Mouse (Mus musculus) neural tube, embryonic 13.5 days (tissue): ENCODE measurements around the gene Pex14. TPM values are rescaled to one million over a fixed set of nuclear protein-coding genes. Genes with fewer than 3 reads are reported as not detected.

Experiments used
- ATAC-seq: fragments of 200-750 bp; cut with Nextera tagmentation; 2 replicates; pipeline ENCODE4 v1.8.0; 2017; ENCODE audit warnings: low read depth, mild to moderate bottlenecking, moderate TSS enrichment, moderate library complexity
- H3K27ac ChIP-seq: fragments of 300-500 bp; sonication (generic); replicated peaks from 2 replicates; pipeline ENCODE4 v1.5.1; 2015; ENCODE audit warnings: moderate library complexity, mild to moderate bottlenecking, inconsistent platforms
- H3K27me3 ChIP-seq: fragments of 300-500 bp; sonication (generic); 2 replicates; pipeline ENCODE4 v1.6.1; 2015; ENCODE audit warnings: mild to moderate bottlenecking, inconsistent platforms
- H3K36me3 ChIP-seq: fragments of 300-500 bp; sonication (generic); 2 replicates; pipeline ENCODE4 v1.6.1; 2015; ENCODE audit warnings: mild to moderate bottlenecking, inconsistent platforms
- H3K4me1 ChIP-seq: fragments of 300-500 bp; sonication (generic); replicated peaks from 2 replicates; pipeline ENCODE4 v1.6.1; 2015; ENCODE audit warnings: inconsistent platforms
- H3K4me2 ChIP-seq: fragments of 300-500 bp; sonication (generic); 2 replicates; pipeline ENCODE4 v1.6.1; 2015; ENCODE audit warnings: inconsistent platforms, mild to moderate bottlenecking, moderate library complexity
- H3K4me3 ChIP-seq: fragments of 300-500 bp; sonication (generic); 2 replicates; pipeline ENCODE4 v1.5.1; 2015; ENCODE audit warnings: mild to moderate bottlenecking, inconsistent platforms
- H3K9ac ChIP-seq: fragments of 300-500 bp; sonication (generic); 2 replicates; pipeline ENCODE4 v1.6.1; 2015; ENCODE audit warnings: moderate library complexity, mild to moderate bottlenecking, inconsistent platforms
- H3K9me3 ChIP-seq: fragments of 300-500 bp; sonication (generic); 2 replicates; pipeline ENCODE4 v1.6.1; 2016; ENCODE audit warnings: inconsistent platforms
- WGBS: fragments of 180-500 bp; shearing (Covaris S2); methylation state at CpG from one replicate; pipeline ENCODE4 v1.1.7; 2015; 5-methylcytosine and 5-hydroxymethylcytosine counted together
- polyA plus RNA-seq: library from polyadenylated mRNA; unstranded; fragments of >200 nt; fragmentation: Nextera tagmentation; extraction: Ambion mirVana; gene quantifications from 2 replicates; pipeline ENCODE4 v1.2.1, GENCODE M21; 2015

Pex14 gene
- polyA plus RNA-seq, 1 experiment from 2014 or later: 50.5 TPM

GRCm38 (mm10) chr4:149002441-149003093 is 97.1 kb downstream of the Pex14 start:
- Histone ChIP-seq H3K4me3 (no peak overlapping the region), H3K9me3 (no peaks in the 10 kb centered on the region), H3K4me1 (no peaks in the 10 kb centered on the region), H3K4me2 (no peak overlapping the region), H3K9ac (no peak overlapping the region), H3K27me3 (no peaks in the 10 kb centered on the region), H3K36me3 (peaks cover 6% of the 10 kb centered on the region; the same call in 1 of the 2 replicates), H3K27ac (no peak overlapping the region)
- 94% methylated on average over 11 of the region's 11 CpGs for WGBS
- no peak for ATAC-seq

DNA sequence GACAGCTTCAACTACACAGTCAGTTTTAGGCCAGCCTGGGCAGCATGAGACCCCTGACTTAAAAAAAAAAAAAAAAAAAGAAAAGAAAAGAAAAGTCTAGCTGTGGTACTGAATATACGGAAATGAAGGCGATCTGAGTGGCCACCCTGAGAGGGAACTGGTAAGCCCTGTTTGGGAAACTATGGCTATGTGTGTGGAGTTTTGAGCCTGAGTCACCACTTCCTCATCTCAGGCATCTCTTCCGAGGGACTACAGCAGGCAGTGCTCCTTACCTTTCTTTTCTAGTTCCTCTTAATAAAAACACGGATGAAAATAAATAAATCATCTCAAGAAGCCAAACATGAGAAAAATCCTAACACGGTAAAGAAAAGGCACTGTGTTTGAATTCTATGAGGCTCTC is 98.2 kb downstream of the Pex14 start:
- Histone ChIP-seq H3K27me3 (no peaks in the 10 kb centered on the region), H3K9ac (no peak overlapping the region), H3K4me2 (no peak overlapping the region), H3K9me3 (no peaks in the 10 kb centered on the region), H3K36me3 (peaks cover 6% of the 10 kb centered on the region; the same call in 1 of the 2 replicates), H3K4me1 (no peaks in the 10 kb centered on the region), H3K4me3 (no peak overlapping the region), H3K27ac (no peak overlapping the region)
- 87% methylated on average over 5 of the region's 5 CpGs for whole genome bisulfite sequencing
- no peak for ATAC-seq

- Histone ChIP-seq H3K27me3 (no peaks in the 10 kb centered on the region), H3K9me3 (no peaks in the 10 kb centered on the region), H3K4me2 (no peak overlapping the region), H3K27ac (no peak overlapping the region), H3K4me3 (no peak overlapping the region), H3K36me3 (peaks cover 6% of the 10 kb centered on the region; the same call in 1 of the 2 replicates), H3K9ac (no peak overlapping the region), H3K4me1 (no peaks in the 10 kb centered on the region)
- ATAC-seq: no peak
- 91% methylated on average over 6 of the region's 6 CpGs for WGBS
Measured at GRCm38 (mm10) chr4:149000746-149001145, 98.9 kb downstream of the Pex14 start.

DNA sequence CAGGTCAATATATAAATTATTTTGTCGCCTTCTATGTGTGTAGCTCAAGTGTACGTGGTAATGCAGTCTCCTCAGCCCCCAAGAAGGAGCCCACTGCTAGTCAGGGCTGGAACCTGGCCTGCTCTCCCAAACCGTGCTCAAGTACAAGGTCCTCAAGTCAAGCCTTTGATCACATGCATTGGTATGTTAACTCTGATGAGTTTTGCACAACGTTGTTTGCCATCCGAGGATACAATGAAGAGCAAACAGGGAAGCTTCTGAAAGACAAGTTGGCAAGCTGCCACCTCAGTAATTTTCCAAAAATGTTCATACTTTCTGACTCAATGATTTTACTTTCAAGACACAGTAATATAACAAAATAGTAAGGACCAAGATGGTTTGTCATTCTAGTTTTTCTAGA is 105.7 kb downstream of the Pex14 start:
- Histone ChIP-seq H3K4me1 (peaks cover 19% of the 10 kb centered on the region), H3K4me3 (no peak overlapping the region), H3K36me3 (peaks cover 6% of the 10 kb centered on the region; the same call in 1 of the 2 replicates), H3K9ac (no peak overlapping the region), H3K4me2 (no peak overlapping the region), H3K27ac (no peak overlapping the region), H3K9me3 (no peaks in the 10 kb centered on the region), H3K27me3 (no peaks in the 10 kb centered on the region)
- ATAC-seq: no peak
- 89% methylated on average over 5 of the region's 5 CpGs for WGBS

DNA sequence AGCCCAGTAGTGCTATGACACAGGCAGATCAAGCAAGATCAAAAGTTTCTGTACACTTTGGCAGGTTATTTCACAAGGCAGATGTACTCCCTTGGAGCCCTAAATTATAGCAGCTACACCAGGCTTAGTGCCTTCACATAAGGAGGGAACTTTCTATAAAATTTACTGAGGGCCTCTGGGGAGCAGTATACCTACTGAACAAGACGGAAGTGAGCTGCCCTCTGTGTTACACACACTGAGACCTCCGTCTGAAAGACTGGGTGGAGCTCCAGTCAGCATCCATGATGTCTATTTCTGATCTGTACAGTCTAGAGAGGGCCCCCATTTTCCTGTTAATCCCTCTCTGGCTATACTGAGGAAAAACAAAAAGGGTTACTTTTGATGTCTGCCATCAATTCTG is 109.6 kb downstream of the Pex14 start:
- H3K4me2 ChIP-seq: no peak overlapping the region
- no peak overlapping the region for H3K4me3 ChIP-seq
- no peak overlapping the region for H3K9ac ChIP-seq
- no peaks in the 10 kb centered on the region for H3K36me3 ChIP-seq
- H3K27me3 ChIP-seq: no peaks in the 10 kb centered on the region
- no peaks in the 10 kb centered on the region for H3K9me3 ChIP-seq
- 12% methylated on average over 2 of the region's 2 CpGs for WGBS
- peaks cover 59% of the 10 kb centered on the region for H3K4me1 ChIP-seq
- 0 out of 2 replicates have a peak, but pooled peaks have one; percentile 28 for ATAC-seq
- peak overlapping the region; percentile 71 for H3K27ac ChIP-seq

- peak overlapping the region; percentile 81 for H3K27ac ChIP-seq
- peaks cover 91% of the 10 kb centered on the region for H3K4me1 ChIP-seq
- H3K9ac ChIP-seq: peak overlapping the region; percentile 39
- H3K27me3 ChIP-seq: no peaks in the 10 kb centered on the region
- ATAC-seq: no peak
- H3K9me3 ChIP-seq: no peaks in the 10 kb centered on the region
- H3K36me3 ChIP-seq: no peaks in the 10 kb centered on the region
- WGBS: 47% methylated on average over 24 of the region's 24 CpGs
- H3K4me2 ChIP-seq: 0 out of 2 replicates have a peak overlapping the region, but pooled peaks have one; percentile 9
- no peak overlapping the region for H3K4me3 ChIP-seq
Measured at GRCm38 (mm10) chr4:148985541-148986476, 113.9 kb downstream of the Pex14 start.

DNA sequence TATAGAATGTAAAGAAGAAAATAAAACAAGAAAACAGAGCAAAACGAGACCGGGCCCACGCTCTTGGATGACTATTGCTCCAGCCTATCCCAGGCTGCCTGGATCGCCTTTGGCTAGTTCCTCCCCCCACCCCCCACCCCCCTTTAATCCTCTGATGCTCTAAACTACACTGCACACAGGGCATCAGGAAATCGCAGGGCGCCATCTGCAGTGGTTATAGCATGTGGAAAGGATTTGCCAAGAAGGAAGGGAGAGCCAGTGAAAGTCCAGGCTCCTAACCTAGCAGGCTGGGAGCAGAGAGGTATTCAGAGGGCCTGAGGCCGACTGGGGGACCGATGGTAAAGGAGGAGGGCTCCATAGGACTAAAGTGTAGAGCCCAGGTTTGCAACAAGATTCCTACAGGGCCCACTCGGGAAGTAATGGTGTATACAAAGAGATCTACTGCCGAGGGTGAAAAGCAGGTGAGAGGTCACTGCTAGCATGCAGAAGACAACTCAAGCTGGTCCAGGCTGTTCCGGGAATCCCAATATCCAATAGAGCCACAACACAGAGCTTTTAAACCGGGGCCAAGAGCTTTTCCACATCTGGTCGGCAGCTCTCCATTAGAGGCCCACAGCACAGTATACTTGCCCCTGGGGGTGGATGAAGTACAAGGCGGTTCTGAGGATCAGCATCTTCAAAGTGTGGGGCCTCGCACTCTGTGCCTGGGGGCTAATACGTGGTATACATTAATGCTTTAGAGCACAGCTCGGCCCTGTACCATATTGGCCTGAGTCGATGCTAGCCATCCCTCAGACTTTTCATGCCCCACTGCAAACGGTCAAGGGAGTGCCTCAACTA is 114.8 kb downstream of the Pex14 start:
- H3K4me1 ChIP-seq: peaks cover 86% of the 10 kb centered on the region
- H3K27me3 ChIP-seq: no peaks in the 10 kb centered on the region
- WGBS: 60% methylated on average over 19 of the region's 19 CpGs
- H3K27ac ChIP-seq: peak overlapping the region; percentile 81
- no peak overlapping the region for H3K4me3 ChIP-seq
- no peak overlapping the region for H3K4me2 ChIP-seq
- H3K9me3 ChIP-seq: no peaks in the 10 kb centered on the region
- peak overlapping the region; percentile 39 for H3K9ac ChIP-seq
- ATAC-seq: peak; percentile 47; the same call in 1 of the 2 replicates
- no peaks in the 10 kb centered on the region for H3K36me3 ChIP-seq

DNA sequence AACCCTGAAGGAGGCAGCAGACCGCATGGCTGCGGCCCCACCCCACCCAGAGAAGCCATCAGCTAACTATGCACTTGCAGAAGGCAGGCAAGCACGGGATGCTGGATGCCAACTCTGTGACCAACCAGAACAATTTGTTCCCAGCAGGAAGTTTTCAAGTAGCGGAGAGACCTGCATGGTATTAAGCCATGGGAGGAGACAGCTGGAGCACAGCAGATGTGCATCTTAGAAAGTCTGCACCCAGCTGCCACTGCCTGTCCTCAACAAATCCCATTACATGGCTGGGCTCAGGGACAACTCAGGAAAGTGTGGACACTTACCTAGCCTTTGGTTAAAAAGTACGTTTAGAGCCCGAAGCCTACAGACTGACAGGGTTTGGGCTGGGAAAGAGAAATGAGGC is 117.4 kb downstream of the Pex14 start:
- no peaks in the 10 kb centered on the region for H3K9me3 ChIP-seq
- H3K4me2 ChIP-seq: no peak overlapping the region

DNA sequence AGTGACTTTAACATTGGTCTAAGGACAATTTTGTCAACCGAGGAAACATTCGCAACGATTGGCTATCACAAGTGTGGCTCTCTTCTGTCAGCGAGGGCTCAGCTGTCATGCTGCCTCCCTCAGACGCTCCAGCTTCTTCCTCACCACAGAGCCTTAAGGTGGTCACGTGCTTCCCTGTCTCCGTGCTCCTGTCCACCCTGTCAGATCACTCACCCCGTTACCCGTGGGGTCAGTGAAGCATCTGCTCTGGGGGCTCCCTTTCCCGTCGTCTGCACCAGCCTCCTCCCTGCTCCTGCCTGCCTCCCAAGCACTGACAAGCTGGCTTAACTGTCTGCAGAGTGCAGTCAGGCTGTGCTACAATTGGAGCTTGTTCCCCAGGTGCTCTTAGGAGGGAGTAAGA is 119.8 kb downstream of the Pex14 start:
- H3K9ac ChIP-seq: no peak overlapping the region
- no peak for ATAC-seq
- H3K9me3 ChIP-seq: no peaks in the 10 kb centered on the region
- H3K27me3 ChIP-seq: no peaks in the 10 kb centered on the region
- 58% methylated on average over 11 of the region's 11 CpGs for WGBS
- H3K4me3 ChIP-seq: no peak overlapping the region
- H3K36me3 ChIP-seq: no peaks in the 10 kb centered on the region
- H3K27ac ChIP-seq: no peak overlapping the region
- H3K4me2 ChIP-seq: no peak overlapping the region
- peaks cover 61% of the 10 kb centered on the region for H3K4me1 ChIP-seq

More for the DNA sequence above, 117.4 kb downstream of the Pex14 start:
- H3K36me3 ChIP-seq: no peaks in the 10 kb centered on the region
- H3K27ac ChIP-seq: no peak overlapping the region
- no peaks in the 10 kb centered on the region for H3K27me3 ChIP-seq
- H3K4me1 ChIP-seq: peaks cover 79% of the 10 kb centered on the region
- ATAC-seq: no peak
- 58% methylated on average over 6 of the region's 6 CpGs for WGBS
- no peak overlapping the region for H3K4me3 ChIP-seq
- no peak overlapping the region for H3K9ac ChIP-seq

GRCm38 (mm10) chr4:148978926-148979325 is 120.8 kb downstream of the Pex14 start:
- Histone ChIP-seq H3K27me3 (no peaks in the 10 kb centered on the region), H3K9me3 (no peaks in the 10 kb centered on the region)
- ATAC-seq: no peak

DNA sequence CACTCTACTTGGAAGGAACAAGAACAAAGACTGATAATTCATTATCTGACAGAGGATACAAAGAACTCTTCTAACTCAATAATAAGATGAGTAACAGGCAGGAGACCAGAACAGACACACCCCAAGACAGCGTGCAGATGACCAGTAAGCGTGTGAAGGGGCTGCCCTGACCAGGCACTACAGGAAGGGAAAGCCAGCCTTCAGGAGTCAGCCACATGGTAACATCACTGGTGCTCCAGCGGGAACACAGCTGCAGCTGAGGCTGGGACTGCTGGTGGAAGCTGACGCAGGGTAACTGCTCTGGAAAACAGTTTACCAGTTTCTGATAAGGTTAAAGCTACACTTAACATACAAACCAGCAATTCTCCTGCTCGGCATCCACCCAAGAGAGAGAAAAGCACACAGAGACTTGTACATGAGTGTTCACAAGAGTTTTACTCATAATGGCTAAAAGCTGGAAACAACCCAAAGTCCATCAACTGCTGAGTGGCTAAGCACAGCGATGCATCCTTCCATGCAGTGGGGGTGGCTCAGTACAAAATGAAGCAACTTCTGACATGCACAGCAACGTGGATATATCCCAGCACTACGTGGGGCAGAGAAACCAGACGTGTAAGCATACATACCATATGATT is 121.3 kb downstream of the Pex14 start:
- no peak for ATAC-seq
- Histone ChIP-seq H3K4me2 (no peak overlapping the region), H3K9me3 (no peaks in the 10 kb centered on the region), H3K27ac (peak overlapping the region; percentile 49; the same call in 1 of the 2 replicates), H3K9ac (no peak overlapping the region), H3K27me3 (no peaks in the 10 kb centered on the region), H3K4me3 (no peak overlapping the region), H3K36me3 (no peaks in the 10 kb centered on the region), H3K4me1 (peaks cover 56% of the 10 kb centered on the region)
- WGBS: 48% methylated on average over 9 of the region's 9 CpGs

More at GRCm38 (mm10) chr4:148978926-148979325, 120.8 kb downstream of the Pex14 start:
- Histone ChIP-seq H3K4me1 (peaks cover 60% of the 10 kb centered on the region), H3K4me3 (no peak overlapping the region), H3K27ac (peak overlapping the region; percentile 49), H3K36me3 (no peaks in the 10 kb centered on the region), H3K9ac (no peak overlapping the region), H3K4me2 (no peak overlapping the region)
- WGBS: 80% methylated on average over 11 of the region's 11 CpGs
